Mouse (Mus musculus) forebrain, embryonic 13.5 days (tissue): ENCODE measurements around the gene Cd101. TPM values are rescaled to one million over a fixed set of nuclear protein-coding genes. Genes with fewer than 3 reads are reported as not detected.

Experiments
- ATAC-seq: fragments of 200-750 bp; cut with Nextera tagmentation; 2 replicates; pipeline ENCODE4 v1.8.0; 2017
- H3K27ac ChIP-seq: fragments of 300-500 bp; sonication (generic); 2 replicates; pipeline ENCODE4 v1.5.1; 2015; ENCODE audit warnings: inconsistent platforms, mild to moderate bottlenecking, moderate library complexity
- H3K27me3 ChIP-seq: fragments of 300-500 bp; sonication (generic); 2 replicates; pipeline ENCODE4 v1.6.1; 2015; ENCODE audit warnings: mild to moderate bottlenecking, inconsistent platforms
- H3K36me3 ChIP-seq: fragments of 300-500 bp; sonication (generic); 2 replicates; pipeline ENCODE4 v1.6.1; 2015; ENCODE audit warnings: mild to moderate bottlenecking, inconsistent platforms; ENCODE audit not compliant: poor library complexity, severe bottlenecking
- H3K4me1 ChIP-seq: fragments of 300-500 bp; sonication (generic); 2 replicates; pipeline ENCODE4 v1.6.1; 2015; ENCODE audit warnings: inconsistent platforms
- H3K4me2 ChIP-seq: fragments of 300-500 bp; sonication (generic); 2 replicates; pipeline ENCODE4 v1.6.1; 2015; ENCODE audit warnings: inconsistent platforms, mild to moderate bottlenecking, moderate library complexity
- H3K4me3 ChIP-seq: fragments of 300-500 bp; sonication (generic); 2 replicates; pipeline ENCODE4 v1.5.1; 2015; ENCODE audit warnings: mild to moderate bottlenecking, inconsistent platforms
- H3K9ac ChIP-seq: fragments of 300-500 bp; sonication (generic); 2 replicates; pipeline ENCODE4 v1.6.1; 2015; ENCODE audit warnings: mild to moderate bottlenecking, inconsistent platforms
- H3K9me3 ChIP-seq: fragments of 300-500 bp; sonication (generic); replicated peaks from 2 replicates; pipeline ENCODE4 v1.6.1; 2016; ENCODE audit warnings: inconsistent platforms
- WGBS: fragments of 180-500 bp; shearing (Covaris S2); methylation state at CpG from one replicate; pipeline ENCODE4 v1.1.7; 2015; 5-methylcytosine and 5-hydroxymethylcytosine counted together
- polyA plus RNA-seq: library from polyadenylated mRNA; unstranded; fragments of >200 nt; fragmentation: Nextera tagmentation; extraction: Ambion mirVana; gene quantifications from 2 replicates; pipeline ENCODE4 v1.2.1, GENCODE M21; 2015

The Cd101 gene
- polyA plus RNA-seq, 1 experiment from 2014 or later: 0.08 TPM

- H3K27ac ChIP-seq: no peak overlapping the region
- no peak overlapping the region for H3K4me3 ChIP-seq
- H3K27me3 ChIP-seq: no peaks in the 10 kb centered on the region
- WGBS: 92% methylated on average over 7 of the region's 7 CpGs
- no peak overlapping the region for H3K4me2 ChIP-seq
- H3K9ac ChIP-seq: no peak overlapping the region
- H3K4me1 ChIP-seq: peaks cover 16% of the 10 kb centered on the region
- ATAC-seq: no peak
- peaks cover 45% of the 10 kb centered on the region for H3K36me3 ChIP-seq
- no peaks in the 10 kb centered on the region for H3K9me3 ChIP-seq
Observed at GRCm38 (mm10) chr3:101061865-101062585, 32.7 kb upstream of the Cd101 start.

- H3K4me3 ChIP-seq: no peak overlapping the region
- H3K27ac ChIP-seq: no peak overlapping the region
- 74% methylated on average over 4 of the region's 4 CpGs for WGBS
- H3K4me1 ChIP-seq: no peaks in the 10 kb centered on the region
- ATAC-seq: no peak
- H3K27me3 ChIP-seq: no peaks in the 10 kb centered on the region
- no peak overlapping the region for H3K9ac ChIP-seq
- H3K9me3 ChIP-seq: no peaks in the 10 kb centered on the region
- no peak overlapping the region for H3K4me2 ChIP-seq
- H3K36me3 ChIP-seq: peaks cover 59% of the 10 kb centered on the region
Observed at GRCm38 (mm10) chr3:101059214-101059613, 29.9 kb upstream of the Cd101 start.

- H3K9ac ChIP-seq: no peak overlapping the region
- H3K36me3 ChIP-seq: peaks cover 62% of the 10 kb centered on the region
- H3K9me3 ChIP-seq: no peaks in the 10 kb centered on the region
- no peak overlapping the region for H3K4me2 ChIP-seq
- ATAC-seq: no peak
- WGBS: 99% methylated on average over 2 of the region's 2 CpGs
- H3K27me3 ChIP-seq: no peaks in the 10 kb centered on the region
- H3K4me1 ChIP-seq: no peaks in the 10 kb centered on the region
- no peak overlapping the region for H3K27ac ChIP-seq
- no peak overlapping the region for H3K4me3 ChIP-seq
Observed at GRCm38 (mm10) chr3:101058203-101058602, 28.8 kb upstream of the Cd101 start.

GRCm38 (mm10) chr3:101055216-101055615 is 25.9 kb upstream of the Cd101 start:
- no peak overlapping the region for H3K4me2 ChIP-seq
- 92% methylated on average over 8 of the region's 8 CpGs for WGBS
- peaks cover 59% of the 10 kb centered on the region for H3K36me3 ChIP-seq
- no peaks in the 10 kb centered on the region for H3K4me1 ChIP-seq
- no peaks in the 10 kb centered on the region for H3K27me3 ChIP-seq
- ATAC-seq: no peak
- H3K4me3 ChIP-seq: no peak overlapping the region
- H3K27ac ChIP-seq: no peak overlapping the region
- no peak overlapping the region for H3K9ac ChIP-seq
- H3K9me3 ChIP-seq: no peaks in the 10 kb centered on the region

- 84% methylated on average over 4 of the region's 4 CpGs for WGBS
- Histone ChIP-seq H3K9me3 (no peaks in the 10 kb centered on the region), H3K4me2 (no peak overlapping the region), H3K27ac (no peak overlapping the region), H3K4me1 (peaks cover 24% of the 10 kb centered on the region), H3K36me3 (peaks cover 46% of the 10 kb centered on the region), H3K9ac (no peak overlapping the region), H3K4me3 (no peak overlapping the region), H3K27me3 (no peaks in the 10 kb centered on the region)
- ATAC-seq: no peak
Observed at GRCm38 (mm10) chr3:101051601-101052000, 22.2 kb upstream of the Cd101 start.

GRCm38 (mm10) chr3:101049997-101050396 is 20.6 kb upstream of the Cd101 start:
- H3K4me2 ChIP-seq: no peak overlapping the region

GRCm38 (mm10) chr3:101048781-101049180 is 19.4 kb upstream of the Cd101 start:
- H3K4me1 ChIP-seq: peaks cover 27% of the 10 kb centered on the region
- H3K27me3 ChIP-seq: no peaks in the 10 kb centered on the region
- H3K36me3 ChIP-seq: peaks cover 38% of the 10 kb centered on the region
- H3K27ac ChIP-seq: peak overlapping the region; percentile 71
- H3K9me3 ChIP-seq: no peaks in the 10 kb centered on the region
- no peak overlapping the region for H3K4me3 ChIP-seq
- ATAC-seq: no peak
- WGBS: 79% methylated on average over 2 of the region's 2 CpGs
- H3K9ac ChIP-seq: no peak overlapping the region
- no peak overlapping the region for H3K4me2 ChIP-seq

More at GRCm38 (mm10) chr3:101049997-101050396, 20.6 kb upstream of the Cd101 start:
- Histone ChIP-seq H3K4me1 (peaks cover 24% of the 10 kb centered on the region), H3K4me3 (no peak overlapping the region), H3K27ac (no peak overlapping the region), H3K9me3 (no peaks in the 10 kb centered on the region), H3K36me3 (peaks cover 38% of the 10 kb centered on the region), H3K27me3 (no peaks in the 10 kb centered on the region), H3K9ac (no peak overlapping the region)
- ATAC-seq: no peak
- WGBS: 88% methylated on average over 9 of the region's 9 CpGs

- no peak overlapping the region for H3K4me2 ChIP-seq
- no peaks in the 10 kb centered on the region for H3K27me3 ChIP-seq
- H3K36me3 ChIP-seq: peaks cover 38% of the 10 kb centered on the region
- no peaks in the 10 kb centered on the region for H3K9me3 ChIP-seq
- 68% methylated on average over 15 of the region's 15 CpGs for WGBS
- peak overlapping the region; percentile 14; the same call in 1 of the 2 replicates for H3K27ac ChIP-seq
- peak; percentile 72 for ATAC-seq
- H3K4me1 ChIP-seq: peaks cover 34% of the 10 kb centered on the region
- no peak overlapping the region for H3K9ac ChIP-seq
- H3K4me3 ChIP-seq: no peak overlapping the region
Observed at GRCm38 (mm10) chr3:101047586-101048275, 18.4 kb upstream of the Cd101 start.

GRCm38 (mm10) chr3:101045431-101045830 is 16.1 kb upstream of the Cd101 start:
- Histone ChIP-seq H3K9ac (no peak overlapping the region), H3K27ac (no peak overlapping the region), H3K4me3 (no peak overlapping the region), H3K27me3 (no peaks in the 10 kb centered on the region), H3K4me2 (no peak overlapping the region), H3K9me3 (no peaks in the 10 kb centered on the region), H3K36me3 (peaks cover 43% of the 10 kb centered on the region), H3K4me1 (peaks cover 41% of the 10 kb centered on the region)
- no peak for ATAC-seq
- WGBS: 94% methylated on average over 15 of the region's 15 CpGs

GRCm38 (mm10) chr3:101044686-101045085 is 15.3 kb upstream of the Cd101 start:
- H3K4me2 ChIP-seq: no peak overlapping the region
- no peak overlapping the region for H3K9ac ChIP-seq
- no peak for ATAC-seq
- H3K4me3 ChIP-seq: no peak overlapping the region
- peaks cover 43% of the 10 kb centered on the region for H3K36me3 ChIP-seq
- WGBS: 85% methylated on average over 6 of the region's 6 CpGs
- H3K4me1 ChIP-seq: peaks cover 41% of the 10 kb centered on the region
- no peaks in the 10 kb centered on the region for H3K27me3 ChIP-seq
- H3K27ac ChIP-seq: no peak overlapping the region
- H3K9me3 ChIP-seq: no peaks in the 10 kb centered on the region

GRCm38 (mm10) chr3:101041997-101042396 is 12.6 kb upstream of the Cd101 start:
- no peak overlapping the region for H3K4me2 ChIP-seq
- peak overlapping the region; percentile 19; the same call in 1 of the 2 replicates for H3K27ac ChIP-seq
- no peaks in the 10 kb centered on the region for H3K9me3 ChIP-seq
- no peaks in the 10 kb centered on the region for H3K27me3 ChIP-seq
- H3K9ac ChIP-seq: no peak overlapping the region
- no peak overlapping the region for H3K4me3 ChIP-seq
- H3K36me3 ChIP-seq: peaks cover 37% of the 10 kb centered on the region; the same call in 1 of the 2 replicates
- no peak for ATAC-seq
- H3K4me1 ChIP-seq: peaks cover 18% of the 10 kb centered on the region
- 47% methylated on average over 7 of the region's 7 CpGs for WGBS

GRCm38 (mm10) chr3:101037984-101038545 is 8.7 kb upstream of the Cd101 start:
- Histone ChIP-seq H3K4me2 (no peak overlapping the region), H3K27me3 (no peaks in the 10 kb centered on the region), H3K9me3 (no peaks in the 10 kb centered on the region), H3K4me3 (no peak overlapping the region), H3K4me1 (peaks cover 9% of the 10 kb centered on the region; the same call in 1 of the 2 replicates), H3K36me3 (peaks cover 18% of the 10 kb centered on the region; the same call in 1 of the 2 replicates), H3K9ac (no peak overlapping the region), H3K27ac (no peak overlapping the region)
- ATAC-seq: no peak
- WGBS: 83% methylated on average over 5 of the region's 5 CpGs
